Mouse (Mus musculus) cerebellum, postnatal 4 days (tissue): ENCODE measurements at regions not wholly inside any gene's neighbourhood (a gene's known extent, or its start where the extent isn't known, plus 50 kb on each side); places are given as distances from the start of the nearest gene placed in this dataset.

Source experiments
- DNase-seq, 2 experiments: peaks; one replicate each; pipeline ENCODE4 v3.0.0; 2022; ENCODE audit warnings: low spot score in 2 of 2, mixed read lengths in 1 of 2

GRCm38 (mm10) chr1:78050231-78050630 is 146.7 kb downstream of the Pax3 start:
- no peak for DNase-seq

GRCm38 (mm10) chr1:78032336-78032735 is 164.6 kb downstream of the Pax3 start:
- DNase-seq, result no peak

- no peak for DNase-seq
These were observed 175.2 kb downstream of the Pax3 start for GRCm38 (mm10) chr1:78021766-78022165.

- no peak for DNase-seq
These were observed 175.9 kb downstream of the Pax3 start for GRCm38 (mm10) chr1:78021014-78021413.

GRCm38 (mm10) chr1:78017949-78018617 is 178.9 kb downstream of the Pax3 start:
- DNase-seq, result no peak

GRCm38 (mm10) chr1:78016541-78017267 is 180.2 kb downstream of the Pax3 start:
- peak in 1 of 2 experiments; percentile 16 for DNase-seq

- no peak for DNase-seq
These were observed 180.9 kb downstream of the Pax3 start for GRCm38 (mm10) chr1:78015999-78016398.

- DNase-seq, result no peak
These were observed 183.5 kb downstream of the Pax3 start for GRCm38 (mm10) chr1:78013396-78013795.

GRCm38 (mm10) chr1:78008811-78009410 is 188.0 kb downstream of the Pax3 start:
- DNase-seq, result peak in 1 of 2 experiments; percentile 25

- no peak for DNase-seq
These were observed 192.6 kb downstream of the Pax3 start for GRCm38 (mm10) chr1:78004376-78004775.

GRCm38 (mm10) chr1:77998727-77999126 is 198.2 kb downstream of the Pax3 start:
- no peak for DNase-seq

- DNase-seq, result no peak
These were observed 215.4 kb downstream of the Pax3 start for GRCm38 (mm10) chr1:77981528-77981927.

- peak; percentile 62 to 77 for DNase-seq
These were observed 218.2 kb downstream of the Pax3 start for GRCm38 (mm10) chr1:77978696-77979095.

- DNase-seq, result no peak
These were observed 221.0 kb downstream of the Pax3 start for GRCm38 (mm10) chr1:77975941-77976340.

- DNase-seq, result peak; percentile 53 to 80
These were observed 224.6 kb downstream of the Pax3 start for GRCm38 (mm10) chr1:77972301-77972717.

GRCm38 (mm10) chr1:77964656-77965335 is 232.1 kb downstream of the Pax3 start:
- peak in 1 of 2 experiments; percentile 60 for DNase-seq

GRCm38 (mm10) chr1:77959309-77959708 is 237.6 kb downstream of the Pax3 start:
- DNase-seq, result no peak

- no peak for DNase-seq
These were observed 239.7 kb downstream of the Pax3 start for GRCm38 (mm10) chr1:77957156-77957767.

GRCm38 (mm10) chr1:77947894-77948293 is 249.0 kb downstream of the Pax3 start:
- no peak for DNase-seq

- no peak for DNase-seq
These were observed 252.6 kb downstream of the Pax3 start for GRCm38 (mm10) chr1:77944327-77944645.

- DNase-seq, result no peak
These were observed 253.2 kb downstream of the Pax3 start for GRCm38 (mm10) chr1:77943633-77944326.
